Mouse (Mus musculus): ENCODE data around the gene Zfp386.
"Not testable (repeated sequence)": the region's sequence is repeated elsewhere in the genome, so short reads cannot be mapped to it uniquely, and the experiment has no call there.

Zfp386 gene

DNA sequence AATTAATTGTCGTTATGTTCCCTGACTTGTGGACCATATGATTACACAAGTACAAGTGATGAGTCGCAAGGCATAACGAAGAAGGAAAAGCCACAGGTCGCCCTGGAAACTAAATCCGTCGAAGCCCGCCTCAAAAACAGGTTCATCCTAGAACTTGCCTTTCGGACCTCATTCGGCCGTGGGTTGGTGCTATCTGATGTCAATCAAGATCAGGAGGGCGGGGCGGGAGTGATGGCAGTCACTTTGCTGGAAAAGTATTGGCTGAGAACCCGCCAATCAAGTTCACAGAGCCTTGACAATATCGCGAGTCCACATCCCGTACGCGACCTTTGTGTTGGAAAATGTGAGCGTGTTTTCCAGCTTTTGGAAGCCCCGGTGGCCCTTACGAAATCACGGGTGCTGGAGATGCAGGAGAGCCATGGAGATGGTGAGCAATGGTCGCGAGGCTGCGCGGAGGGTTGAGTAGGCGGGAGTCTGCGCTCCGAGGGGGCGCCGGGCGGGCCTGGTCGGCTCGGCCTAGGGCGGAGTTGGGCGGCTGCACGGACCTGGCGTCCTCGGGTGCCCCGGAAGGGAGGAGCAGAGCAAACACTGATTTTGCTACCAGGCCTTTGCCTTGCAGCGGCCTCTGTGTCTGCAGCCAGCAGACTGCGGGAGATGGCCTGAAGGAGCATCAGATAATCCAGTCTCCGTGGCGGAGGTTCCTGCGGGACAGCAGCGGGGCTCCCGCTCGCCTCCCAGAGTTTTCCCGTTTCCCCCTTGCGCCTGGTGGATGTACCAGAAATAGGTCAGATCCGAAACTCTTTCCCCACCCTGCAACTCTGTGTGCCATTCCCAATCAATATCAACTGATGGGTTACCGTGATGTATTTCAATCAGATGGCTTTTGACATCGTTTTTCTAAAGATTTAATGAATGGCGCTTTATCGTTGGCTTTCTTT, at the start of gene Zfp386:
Zfp386 (plus strand) TSS at position 285 of the 938 bp plus-strand sequence.
- DNase-seq (ENCODE audit: low read depth), result peak; percentile 100

DNA sequence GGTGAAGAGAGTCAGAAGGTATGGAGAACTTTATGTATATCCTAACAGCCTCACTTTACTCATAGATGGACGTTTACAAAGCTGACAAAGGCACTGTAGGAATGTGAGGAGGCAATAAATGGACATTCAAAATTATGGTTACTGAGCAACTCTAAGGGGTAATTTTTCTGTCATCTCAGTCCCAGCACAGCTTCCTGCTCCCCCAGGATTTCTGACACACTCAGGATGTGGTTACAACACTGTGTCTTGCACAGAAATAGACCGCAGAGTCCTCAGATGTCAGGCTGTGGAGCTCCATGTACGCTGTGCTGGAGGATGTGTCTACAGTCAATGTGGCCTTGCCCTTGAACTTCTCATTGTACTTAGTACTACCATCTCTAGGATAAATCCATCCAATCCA, 47.7 kb upstream of the Zfp386 start:
- DNase-seq (ENCODE audit: low read depth), result not testable (repeated sequence)

DNA sequence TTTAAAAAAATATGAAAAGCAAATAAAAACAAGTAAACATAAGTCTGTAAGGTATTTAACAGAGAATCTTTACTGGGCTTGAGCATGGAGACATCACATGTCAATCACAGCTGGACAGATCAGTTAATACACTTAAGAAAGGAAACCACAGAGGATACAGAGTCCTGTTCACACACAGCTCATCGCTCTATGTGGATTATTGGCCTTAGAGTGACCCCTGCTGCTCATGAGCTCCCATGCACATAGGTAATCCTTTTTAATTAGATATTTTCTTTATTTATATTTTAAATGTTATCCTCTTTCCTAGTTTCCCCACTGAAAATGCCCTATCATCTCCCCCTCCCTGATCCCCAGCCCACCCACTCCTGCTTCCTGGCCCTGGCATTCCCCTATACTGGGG, 44.6 kb upstream of the Zfp386 start:
- peak; percentile 72 for DNase-seq (ENCODE audit: low read depth)

DNA sequence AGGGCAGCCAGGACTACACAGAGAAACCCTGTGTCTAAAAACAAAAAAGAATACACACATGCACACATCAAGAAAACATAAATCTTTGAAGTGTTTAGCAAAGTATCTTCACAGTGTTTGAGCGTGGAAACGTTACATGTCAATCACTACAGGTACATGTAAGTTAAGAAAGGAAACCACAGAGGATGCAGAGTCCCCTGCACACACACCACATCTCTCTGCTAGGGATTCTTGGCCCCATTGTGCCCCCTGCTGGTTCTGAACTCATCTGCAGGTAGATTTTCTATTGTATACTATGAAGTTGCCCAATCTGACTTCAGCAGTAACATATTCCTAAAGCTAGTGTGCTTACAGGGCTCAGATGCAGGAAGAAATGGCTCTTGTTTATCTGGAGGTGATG, 36.7 kb upstream of the Zfp386 start:
- peak; percentile 85 for DNase-seq (ENCODE audit: low read depth)

DNA sequence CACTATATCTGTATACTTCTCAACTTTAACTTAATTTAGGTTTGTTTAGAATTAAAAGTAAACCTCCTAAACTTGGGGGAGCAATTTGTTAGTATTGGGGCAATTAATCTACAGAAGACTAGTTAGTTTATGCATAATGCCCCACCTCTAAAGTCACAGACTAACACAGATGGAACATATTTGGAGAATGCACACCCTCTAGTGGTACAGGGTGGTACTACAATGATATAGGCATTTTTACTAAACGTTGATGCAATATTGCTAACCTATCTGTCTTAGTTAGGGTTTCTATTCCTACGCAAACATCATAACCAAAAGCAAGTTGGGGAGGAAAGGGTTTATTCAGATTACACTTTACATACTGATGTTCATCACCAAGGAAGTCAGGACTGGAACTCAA, 19.4 kb upstream of the Zfp386 start:
- peak; percentile 72 for DNase-seq (ENCODE audit: low read depth)

DNA sequence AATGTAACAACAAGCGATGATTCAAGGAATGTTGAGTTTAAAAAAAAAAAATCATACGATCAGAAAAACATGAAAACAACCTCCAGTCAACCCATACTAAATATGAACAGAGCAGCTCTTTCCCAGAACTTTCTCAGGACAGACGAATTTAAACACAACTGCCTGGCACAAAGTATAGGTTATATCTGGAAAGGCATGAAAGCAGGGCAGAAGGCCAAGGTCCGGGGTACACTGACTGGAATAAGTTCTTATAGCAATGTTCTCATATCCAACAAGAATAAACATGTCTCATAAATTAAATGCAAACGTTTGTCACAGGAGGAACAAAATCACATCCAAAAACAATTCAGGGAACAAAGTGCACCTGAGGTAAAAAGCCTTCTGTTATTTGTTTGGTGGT, 12.2 kb upstream of the Zfp386 start:
- DNase-seq (ENCODE audit: low read depth), result no peak

DNA sequence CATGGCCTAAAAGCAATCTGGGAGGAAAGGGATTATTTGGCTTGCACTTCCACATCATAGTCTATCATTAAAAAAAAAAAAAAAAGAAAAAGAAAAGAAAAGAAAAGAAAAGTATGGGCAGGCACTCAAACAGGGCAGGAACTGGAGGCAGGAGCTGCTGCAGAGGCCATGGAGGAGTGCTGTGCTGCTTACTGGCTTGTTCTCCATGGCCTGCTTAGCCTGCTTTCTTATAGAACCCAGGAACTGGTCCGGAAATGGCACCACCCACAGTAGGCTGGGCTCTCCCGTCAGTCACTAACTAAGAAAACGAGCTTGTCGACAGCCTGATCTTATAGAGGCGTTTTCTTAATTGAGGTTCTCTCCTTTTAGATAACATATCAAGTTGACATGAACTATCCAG, 2.7 kb upstream of the Zfp386 start:
- no peak for DNase-seq (ENCODE audit: low read depth)

DNA sequence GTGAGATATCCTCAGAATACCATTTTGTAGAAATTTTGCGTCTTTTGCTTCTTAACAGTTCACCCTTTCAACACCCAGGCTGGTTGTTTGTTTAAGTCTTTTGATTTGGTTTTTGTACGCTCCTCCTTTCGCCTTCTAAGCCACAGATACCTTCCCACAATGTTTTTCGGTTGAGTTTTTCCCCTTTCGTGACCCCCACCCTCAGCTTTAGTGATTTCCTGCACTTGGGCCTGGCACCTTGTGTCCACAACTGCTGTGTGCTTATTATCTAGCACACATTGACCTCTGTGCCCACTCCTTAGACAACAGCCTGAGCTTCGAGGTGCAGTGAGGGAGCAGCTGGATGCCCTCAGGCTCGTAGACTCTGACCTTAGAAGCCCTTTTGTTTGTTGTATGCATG, 1.2 kb downstream of the Zfp386 start:
- DNase-seq (ENCODE audit: low read depth), result no peak

DNA sequence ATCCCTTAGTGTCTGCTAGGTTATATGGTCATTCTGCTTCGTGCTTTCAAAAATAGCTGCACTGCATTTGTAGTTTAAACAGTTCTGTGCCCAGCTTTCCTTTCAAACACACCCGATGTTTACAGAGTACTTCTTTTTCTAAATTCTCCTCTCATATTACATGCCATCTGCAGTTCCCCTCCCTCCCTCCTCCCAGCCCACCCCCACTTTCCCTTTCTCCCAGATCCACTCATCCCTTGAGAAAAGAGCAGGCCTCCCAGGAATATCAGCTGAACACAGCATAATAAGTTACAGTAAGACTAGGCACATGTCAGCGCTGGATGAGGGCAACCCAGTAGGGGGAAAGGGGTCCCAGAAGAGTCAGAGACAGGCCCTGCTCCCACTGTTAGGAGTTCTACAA, 1.7 kb downstream of the Zfp386 start:
- DNase-seq (ENCODE audit: low read depth), result no peak

DNA sequence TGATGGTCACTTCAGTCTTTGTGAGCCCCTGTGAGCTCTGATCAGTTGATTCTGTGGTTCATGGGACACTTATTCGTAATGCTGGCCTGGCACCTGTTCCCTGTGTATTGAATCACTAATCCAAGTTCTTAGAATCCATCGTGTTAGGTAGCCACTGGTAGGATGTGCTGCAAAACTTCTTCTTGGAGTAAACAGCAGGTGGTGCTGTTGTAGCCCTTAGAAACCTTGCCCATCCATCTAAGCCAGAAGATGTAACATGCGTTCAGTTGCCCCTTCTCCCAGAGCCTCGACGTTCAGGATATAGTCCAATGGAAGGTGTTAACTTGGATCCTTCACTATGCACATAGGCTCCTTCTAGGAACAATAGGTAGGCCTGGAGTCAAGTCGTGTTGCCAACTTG, 2.2 kb downstream of the Zfp386 start:
- peak; percentile 79 for DNase-seq (ENCODE audit: low read depth)

DNA sequence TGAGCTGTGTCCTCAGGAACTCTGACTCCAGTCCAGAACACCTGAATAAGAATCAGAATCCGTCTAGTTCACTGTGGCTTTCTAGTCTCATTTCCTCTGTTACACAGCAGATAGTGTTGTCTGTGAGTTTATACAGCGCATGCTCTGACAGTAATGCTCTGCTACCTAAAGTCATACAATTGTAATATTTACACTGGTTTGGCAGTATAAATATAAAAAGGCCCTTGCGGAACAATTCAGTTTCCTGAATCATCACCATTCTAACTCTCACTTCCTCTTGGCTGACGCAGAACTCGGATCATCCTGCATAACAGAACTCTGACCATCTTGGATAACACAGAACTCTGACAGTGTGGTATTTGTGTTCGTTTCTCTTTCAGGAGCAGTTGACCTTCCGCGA, 6.8 kb downstream of the Zfp386 start:
- DNase-seq (ENCODE audit: low read depth), result no peak

DNA sequence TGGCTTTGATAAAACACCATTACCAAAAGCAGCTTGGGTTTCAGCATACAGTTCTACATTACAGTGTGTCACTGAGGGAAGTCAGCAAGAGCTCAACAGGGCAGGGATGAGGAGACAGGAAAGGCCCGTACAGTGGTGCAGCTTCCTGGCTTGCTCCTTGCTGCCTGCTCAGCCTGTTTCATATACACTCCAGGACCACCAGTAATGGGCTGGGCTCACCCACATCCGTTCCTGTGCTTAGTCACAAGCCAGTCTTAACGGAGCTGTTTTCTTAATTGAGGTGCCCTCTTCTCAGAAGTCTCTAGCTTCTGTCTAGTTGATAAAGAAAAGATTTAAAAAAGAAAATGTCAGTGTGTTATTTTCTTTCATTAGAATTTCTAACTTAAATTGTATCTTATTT, 8.6 kb downstream of the Zfp386 start:
- no peak for DNase-seq (ENCODE audit: low read depth)

DNA sequence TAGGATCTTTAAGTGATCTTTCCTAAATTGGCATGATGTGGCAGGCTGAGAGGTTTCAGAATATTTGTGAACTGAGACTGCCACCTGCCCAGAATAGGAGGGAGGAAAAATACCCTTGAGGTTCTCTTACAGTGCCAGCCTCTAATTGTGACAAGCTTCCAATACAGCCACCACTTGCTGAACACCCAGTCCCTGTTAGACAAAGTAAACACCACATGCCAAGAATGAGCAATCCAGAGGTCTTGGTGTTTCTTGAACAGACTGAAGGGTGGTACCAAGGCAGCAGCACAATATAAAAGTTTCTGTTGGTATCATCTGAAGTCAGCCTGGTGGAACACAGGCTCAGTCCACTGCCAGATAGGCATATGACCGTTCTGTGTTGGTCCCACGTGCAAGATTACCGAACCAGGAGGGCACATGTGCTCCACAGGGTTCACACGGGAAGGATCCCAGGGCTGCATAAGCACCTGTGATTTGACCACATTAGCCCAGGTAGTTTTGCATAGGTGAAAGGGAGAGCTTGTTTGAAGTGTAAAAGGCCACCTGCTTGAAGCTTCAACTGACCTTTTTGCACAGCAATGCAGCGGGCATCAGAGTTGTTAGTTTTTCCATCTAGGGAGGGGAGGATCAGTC, 14.2 kb downstream of the Zfp386 start:
- DNase-seq (ENCODE audit: low read depth), result no peak

DNA sequence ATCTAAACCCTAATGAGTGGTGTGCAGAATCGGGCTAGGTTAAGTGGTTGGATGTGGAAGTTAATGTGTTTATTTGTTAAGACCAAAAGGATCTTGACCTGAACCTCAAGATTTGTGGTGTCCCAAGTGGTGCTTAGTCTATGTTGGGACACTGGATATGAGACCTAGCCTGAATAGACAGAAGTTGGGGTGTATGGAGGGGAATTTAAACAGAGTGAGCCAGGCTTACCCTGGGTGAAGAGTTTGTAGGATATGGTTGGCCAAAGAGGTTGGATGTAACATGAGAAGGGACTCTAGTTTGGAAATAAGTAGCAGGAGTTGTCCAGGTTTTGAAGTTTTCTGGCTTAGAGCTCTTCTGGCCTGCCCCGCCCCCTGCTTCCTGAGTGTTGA, 14.7 kb downstream of the Zfp386 start:
- no peak for DNase-seq (ENCODE audit: low read depth)

DNA sequence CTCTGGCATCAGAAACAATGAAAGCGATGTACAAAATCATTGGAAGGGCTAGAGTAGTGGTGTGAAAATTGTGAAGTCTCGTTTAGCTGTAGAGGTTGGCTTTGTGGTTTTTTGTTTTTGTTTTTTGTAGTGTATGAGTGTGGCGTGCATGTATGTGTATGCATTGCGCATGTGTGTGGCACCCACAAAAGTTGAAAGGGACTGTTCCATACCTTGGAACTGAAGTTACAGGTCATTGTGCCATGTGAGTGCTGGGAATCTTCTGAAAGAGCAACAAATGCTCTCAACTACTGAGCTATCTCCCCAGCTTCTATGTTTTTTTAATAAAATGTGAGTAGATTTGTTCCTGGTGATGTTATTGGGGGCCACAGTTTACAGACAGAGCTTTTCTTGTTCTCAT, 15.5 kb downstream of the Zfp386 start:
- DNase-seq (ENCODE audit: low read depth), result no peak

DNA sequence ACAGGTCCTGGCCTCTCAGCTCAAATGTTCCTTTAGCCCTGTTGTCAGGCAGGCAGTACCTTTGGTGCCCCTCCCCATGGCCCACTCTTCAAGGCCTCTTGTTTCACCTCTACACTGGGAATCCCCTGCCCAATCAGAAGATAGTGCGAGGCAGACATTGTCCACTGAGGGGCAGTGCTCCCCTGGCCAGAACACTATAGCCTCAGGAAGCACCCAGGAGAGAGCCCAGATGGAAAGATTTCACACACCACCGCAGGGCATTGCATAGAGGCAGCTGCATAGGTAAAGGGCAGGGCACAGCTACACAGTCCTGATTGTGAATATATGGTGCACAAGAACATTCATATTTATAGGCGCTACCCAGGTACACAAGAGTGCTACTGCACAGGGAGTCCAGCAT, 23.5 kb downstream of the Zfp386 start:
- peak; percentile 49 for DNase-seq (ENCODE audit: low read depth)

DNA sequence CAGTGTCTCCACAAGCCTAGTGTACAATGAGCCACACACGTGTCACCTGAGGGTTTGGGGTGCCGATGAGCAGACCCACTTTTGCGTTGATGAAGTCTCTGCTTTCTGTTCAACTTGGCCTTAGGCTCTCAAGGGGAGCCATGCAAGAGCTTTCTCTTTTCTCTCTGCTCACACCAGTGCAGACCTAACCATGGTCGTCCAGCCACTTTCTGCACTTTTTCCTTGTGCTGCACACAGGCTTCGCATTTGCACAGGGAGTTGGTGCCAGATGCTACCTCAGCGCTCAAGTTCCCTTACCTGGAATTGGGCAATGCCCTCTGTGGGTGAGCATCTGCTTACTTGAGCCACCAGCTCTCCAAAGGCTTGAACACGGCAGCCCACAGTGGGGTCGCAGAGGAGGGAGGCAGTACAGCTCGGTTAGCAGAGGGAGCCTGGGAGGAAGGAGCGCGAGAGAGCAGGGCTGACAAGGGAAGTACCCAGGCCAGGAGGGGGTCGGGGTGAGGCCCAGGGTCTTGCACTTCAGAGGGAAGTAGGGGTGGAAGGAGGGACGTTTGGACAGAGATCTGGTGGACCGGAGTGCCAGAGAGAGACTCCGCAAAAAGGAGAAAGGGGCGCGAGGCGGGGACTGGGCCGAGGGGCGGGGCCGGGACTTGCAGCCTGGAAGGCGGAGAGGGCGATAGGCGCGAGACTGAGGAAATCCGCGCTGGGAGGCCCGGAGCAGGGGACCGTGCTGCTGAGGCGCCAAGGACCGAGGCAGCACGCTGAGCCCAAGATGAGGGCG, 29.7 kb downstream of the Zfp386 start, which contains the start of gene Vipr2:
Vipr2 (plus strand) TSS at position 653 of the 781 bp plus-strand sequence.
- peak; percentile 73 for DNase-seq (ENCODE audit: low read depth)

DNA sequence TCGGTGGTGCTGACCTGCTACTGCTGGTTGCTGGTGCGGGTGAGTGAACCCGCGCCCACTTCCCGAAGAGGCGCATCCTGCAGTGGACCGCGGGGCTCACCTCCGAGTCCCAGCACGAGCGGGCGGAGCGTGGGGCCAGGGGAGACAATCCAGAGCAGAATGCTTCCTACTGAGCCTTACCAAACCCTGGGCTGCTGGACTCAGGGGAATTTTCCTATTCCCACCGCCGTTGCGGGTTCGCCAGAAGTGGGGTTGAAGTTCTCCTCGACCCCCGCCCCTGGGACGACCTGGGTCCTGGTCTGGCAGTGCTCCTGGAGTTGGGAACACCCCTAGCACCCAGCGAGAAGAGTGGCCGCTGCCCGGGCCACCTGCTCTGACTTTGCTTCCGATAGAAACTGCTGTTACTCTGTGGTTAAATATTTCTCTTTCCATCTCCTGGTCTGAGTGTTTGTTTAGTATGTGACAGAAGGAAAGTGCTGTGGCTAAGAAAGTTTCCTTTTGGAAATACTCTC, 30.4 kb downstream of the Zfp386 start:
- no peak for DNase-seq (ENCODE audit: low read depth)

DNA sequence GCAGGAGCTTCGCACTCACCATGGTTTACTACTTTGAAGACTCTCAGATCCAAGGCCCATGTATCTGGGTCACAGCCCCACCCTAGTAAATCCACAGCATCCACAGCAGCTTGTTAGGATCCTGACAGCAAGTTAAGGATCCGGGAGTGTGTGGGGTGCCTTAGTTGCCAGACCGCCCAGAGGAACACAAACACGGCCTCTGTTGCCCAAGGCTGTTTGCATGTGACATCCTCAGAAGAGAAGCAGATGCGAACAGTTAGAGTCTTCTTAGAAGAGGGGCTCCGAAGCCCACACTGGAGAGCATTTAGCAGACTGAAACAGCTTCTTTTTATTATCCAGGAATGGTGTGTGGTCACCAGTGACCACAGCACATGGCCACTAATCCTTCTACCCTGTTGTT, 35.6 kb downstream of the Zfp386 start:
- no peak for DNase-seq (ENCODE audit: low read depth)

DNA sequence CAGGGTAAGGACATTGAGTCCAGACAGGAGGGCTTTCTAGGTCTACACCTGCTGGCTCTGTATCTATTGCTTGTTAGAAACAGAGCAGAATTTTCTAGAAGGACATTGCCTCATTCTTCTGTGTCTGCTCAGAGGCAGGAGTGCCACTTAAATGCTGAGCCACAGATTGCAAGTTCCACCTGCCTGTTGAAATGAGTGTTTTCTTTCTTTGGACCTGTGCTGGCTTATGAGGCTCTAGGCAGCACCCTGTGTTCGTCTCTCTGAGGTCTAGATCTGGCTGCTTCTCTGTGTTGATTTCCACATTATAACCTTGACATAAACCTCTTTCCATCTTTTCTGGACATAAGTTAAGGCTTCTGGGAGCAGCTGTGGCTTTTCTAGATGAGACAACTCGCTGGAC, 36.8 kb downstream of the Zfp386 start:
- DNase-seq (ENCODE audit: low read depth), result no peak

DNA sequence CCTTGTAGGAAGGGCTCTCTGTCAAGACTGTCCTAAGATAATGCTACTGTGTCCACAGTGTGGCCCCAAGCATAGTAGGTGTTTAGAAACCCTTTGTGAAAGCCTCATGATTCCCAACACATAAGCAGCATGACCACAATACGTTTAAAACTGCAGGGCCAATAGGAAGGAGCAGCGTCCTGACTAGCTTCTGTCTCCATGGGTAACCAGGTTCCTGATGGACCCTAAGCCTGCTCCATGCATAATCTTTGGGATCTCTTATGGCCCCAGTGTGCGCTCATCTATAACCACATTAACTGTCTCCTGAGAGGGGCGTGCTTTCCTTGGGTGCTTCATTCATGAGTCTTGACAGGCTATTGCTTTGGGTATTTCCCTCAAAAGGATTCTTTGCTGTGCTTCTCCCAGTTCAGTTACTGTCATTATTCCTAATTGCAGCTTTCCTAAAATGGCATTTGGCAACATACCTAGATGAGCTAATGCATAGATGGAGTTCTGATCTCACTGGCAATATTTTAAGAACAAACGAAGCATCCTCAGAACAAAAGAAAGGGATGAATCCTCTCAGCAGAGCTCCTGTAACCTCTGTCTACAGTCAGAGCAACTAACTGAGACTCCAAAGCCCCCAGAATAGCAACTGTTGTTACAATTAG, 39.6 kb downstream of the Zfp386 start:
- no peak for DNase-seq (ENCODE audit: low read depth)

DNA sequence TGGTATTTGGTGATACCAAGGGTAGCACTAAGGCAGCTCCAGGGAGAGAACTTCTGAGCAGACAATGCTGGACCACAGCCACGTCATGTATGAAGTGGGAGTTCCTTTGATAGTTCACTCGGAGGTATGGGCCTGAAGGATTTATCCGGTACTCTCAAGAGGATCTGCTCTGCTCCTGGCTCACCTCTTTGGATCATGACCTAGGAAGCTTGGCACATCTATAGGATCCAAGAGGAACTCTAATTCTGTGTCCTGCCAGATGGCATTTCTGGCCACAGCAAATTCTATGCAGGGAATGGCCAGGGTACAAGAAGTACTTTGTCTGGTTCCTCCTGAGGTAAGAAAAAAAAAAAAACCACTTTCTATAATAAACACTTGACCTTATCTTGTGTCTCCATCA, 42.3 kb downstream of the Zfp386 start:
- no peak for DNase-seq (ENCODE audit: low read depth)
